Mouse (Mus musculus) cerebellum, adult 2 months (tissue): ENCODE data around the gene Abcc5. TPM values are rescaled to one million over a fixed set of nuclear protein-coding genes. Genes with fewer than 3 reads are reported as not detected.

Experiments used
- DNase-seq, 2 experiments: peaks; one replicate each; pipeline ENCODE4 v3.0.0; 2021
- H3K27ac ChIP-seq: fragments of 200-500 bp; 2 replicates; pipeline ENCODE4 v1.5.1; 2012; ENCODE audit warnings: low read length, control low read depth, inconsistent platforms; ENCODE audit not compliant: insufficient read depth
- H3K27me3 ChIP-seq: fragments of 200-500 bp; 2 replicates; pipeline ENCODE4 v1.6.1; 2012; ENCODE audit warnings: inconsistent platforms, mild to moderate bottlenecking, low read length, moderate library complexity; ENCODE audit not compliant: control insufficient read depth, insufficient read depth
- H3K4me1 ChIP-seq: fragments of 200-500 bp; 2 replicates; pipeline ENCODE4 v1.6.1; 2011; ENCODE audit warnings: low read length; ENCODE audit not compliant: control insufficient read depth, insufficient read depth
- H3K4me3 ChIP-seq: fragments of 200-500 bp; replicated peaks from 2 replicates; pipeline ENCODE3; 2011; ENCODE audit warnings: mild to moderate bottlenecking, low read depth, low read length, control low read depth; ENCODE audit not compliant: insufficient read depth
- CTCF ChIP-seq: fragments of 200-500 bp; IDR thresholded peaks from 2 replicates; pipeline ENCODE4 v1.5.1; 2011; ENCODE audit warnings: low read depth, mild to moderate bottlenecking, control low read depth, low read length, moderate library complexity, borderline replicate concordance; ENCODE audit not compliant: insufficient read depth
- POLR2A ChIP-seq: fragments of 200-500 bp; IDR thresholded peaks from 2 replicates; pipeline ENCODE4 v1.6.1; 2011; ENCODE audit warnings: low read length, control low read depth, borderline replicate concordance; ENCODE audit not compliant: insufficient read depth
- WGBS: fragments of 180-500 bp; shearing (Covaris S2); methylation state at CpG from one replicate; pipeline ENCODE4 v1.1.7; 2018; 5-methylcytosine and 5-hydroxymethylcytosine counted together
- polyA plus RNA-seq: library from polyadenylated mRNA; depleted of rRNA; stranded (reverse); fragments of >200 nt; gene quantifications from 2 replicates; pipeline ENCODE4 v1.2.3, GENCODE M21; 2012

Gene Abcc5
- polyA plus RNA-seq, 1 experiment = 263 TPM

GRCm38 (mm10) chr16:20400707-20401591 is 25.2 kb downstream of the Abcc5 start:
- TF ChIP-seq POLR2A (no peak), CTCF (no peak)
- DNase-seq = peak in 1 of 2 experiments; percentile 51
- peaks cover 5% of the 10 kb centered on the region; the same call in 1 of the 2 replicates for H3K4me1 ChIP-seq
- no peak overlapping the region for H3K4me3 ChIP-seq
- WGBS = 41% methylated on average over 12 of the region's 12 CpGs
- H3K27ac ChIP-seq = no peak overlapping the region
- no peaks in the 10 kb centered on the region for H3K27me3 ChIP-seq

- H3K4me3 ChIP-seq = no peak overlapping the region
- no peaks in the 10 kb centered on the region for H3K27me3 ChIP-seq
- 0 out of 2 replicates have a peak, but pooled peaks cover 3% of the 10 kb centered on the region for H3K4me1 ChIP-seq
- no peak for DNase-seq
- no peak overlapping the region for H3K27ac ChIP-seq
- TF ChIP-seq POLR2A (no peak), CTCF (no peak)
- WGBS = 91% methylated on average over 10 of the region's 10 CpGs
Measured at GRCm38 (mm10) chr16:20396851-20397250, 29.3 kb downstream of the Abcc5 start.

GRCm38 (mm10) chr16:20395216-20395907 is 30.8 kb downstream of the Abcc5 start:
- Histone ChIP-seq H3K27ac (no peak overlapping the region), H3K27me3 (no peaks in the 10 kb centered on the region), H3K4me3 (no peak overlapping the region), H3K4me1 (no peaks in the 10 kb centered on the region)
- no peak for DNase-seq
- TF ChIP-seq CTCF (no peak), POLR2A (no peak)
- WGBS = 83% methylated on average over 11 of the region's 11 CpGs

- 85% methylated on average over 3 of the region's 3 CpGs for WGBS
- Histone ChIP-seq H3K27me3 (no peaks in the 10 kb centered on the region), H3K27ac (no peak overlapping the region), H3K4me1 (no peaks in the 10 kb centered on the region), H3K4me3 (no peak overlapping the region)
- no peak for DNase-seq
- TF ChIP-seq CTCF (no peak), POLR2A (no peak)
Measured at GRCm38 (mm10) chr16:20391753-20392152, 34.4 kb downstream of the Abcc5 start.

GRCm38 (mm10) chr16:20390233-20390632 is 36.0 kb downstream of the Abcc5 start:
- Histone ChIP-seq H3K4me1 (no peaks in the 10 kb centered on the region), H3K27me3 (no peaks in the 10 kb centered on the region), H3K4me3 (no peak overlapping the region), H3K27ac (no peak overlapping the region)
- TF ChIP-seq POLR2A (no peak), CTCF (no peak)
- DNase-seq = no peak
- 70% methylated on average over 6 of the region's 6 CpGs for WGBS

- 67% methylated on average over 5 of the region's 5 CpGs for WGBS
- Histone ChIP-seq H3K27ac (no peak overlapping the region), H3K4me3 (no peak overlapping the region), H3K27me3 (no peaks in the 10 kb centered on the region), H3K4me1 (no peaks in the 10 kb centered on the region)
- TF ChIP-seq CTCF (no peak), POLR2A (no peak)
- no peak for DNase-seq
Measured at GRCm38 (mm10) chr16:20381031-20381430, 45.2 kb downstream of the Abcc5 start.

GRCm38 (mm10) chr16:20375341-20375740 is 50.9 kb downstream of the Abcc5 start:
- Histone ChIP-seq H3K4me1 (no peaks in the 10 kb centered on the region), H3K27me3 (no peaks in the 10 kb centered on the region), H3K27ac (no peak overlapping the region), H3K4me3 (no peak overlapping the region)
- no peak for DNase-seq
- TF ChIP-seq POLR2A (no peak), CTCF (no peak)
- WGBS = 81% methylated on average over 5 of the region's 5 CpGs
